Mouse (Mus musculus) spleen, adult 2 months (tissue): Measurements from ENCODE around the gene Gm11559. TPM values are rescaled to one million over a fixed set of nuclear protein-coding genes. Genes with fewer than 3 reads are reported as not detected.
"Not testable (repeated sequence)": the region's sequence is repeated elsewhere in the genome, so short reads cannot be mapped to it uniquely, and the experiment has no call there.

Experiments
- DNase-seq, 2 experiments: peaks; one replicate each; pipeline versions ENCODE4 v3.0.0 to v3.0.0-alpha.2; 2012 to 2021; ENCODE audit warnings: low spot score in 2 of 2, low read depth in 1 of 2
- H3K27ac ChIP-seq: fragments of 200-500 bp; 2 replicates; pipeline ENCODE4 v1.5.1; 2012; ENCODE audit warnings: low read length, inconsistent platforms; ENCODE audit not compliant: insufficient read depth
- H3K27me3 ChIP-seq: fragments of 200-500 bp; 2 replicates; pipeline ENCODE4 v1.6.1; 2012; ENCODE audit warnings: mild to moderate bottlenecking, moderate library complexity, low read length, inconsistent platforms; ENCODE audit not compliant: control insufficient read depth, insufficient read depth
- H3K36me3 ChIP-seq: fragments of 200-500 bp; 2 replicates; pipeline ENCODE4 v1.6.1; 2012; ENCODE audit warnings: mild to moderate bottlenecking, low read length, inconsistent platforms; ENCODE audit not compliant: control insufficient read depth, insufficient read depth
- H3K4me1 ChIP-seq: fragments of 200-500 bp; 2 replicates; pipeline ENCODE4 v1.6.1; 2011; ENCODE audit warnings: inconsistent platforms; ENCODE audit not compliant: control insufficient read depth, insufficient read depth, insufficient read length
- H3K4me3 ChIP-seq: fragments of 200-500 bp; 2 replicates; pipeline ENCODE4 v1.5.1; 2011; ENCODE audit warnings: mild to moderate bottlenecking, inconsistent platforms; ENCODE audit not compliant: insufficient read depth, insufficient read length; ENCODE audit errors: extremely low read depth
- CTCF ChIP-seq: fragments of 200-500 bp; IDR thresholded peaks from 2 replicates; pipeline ENCODE4 v1.5.1; 2011; ENCODE audit warnings: mild to moderate bottlenecking, inconsistent platforms; ENCODE audit not compliant: insufficient read depth, insufficient read length, insufficient replicate concordance; ENCODE audit errors: extremely low read depth
- POLR2A ChIP-seq: fragments of 200-500 bp; IDR thresholded peaks from 2 replicates; pipeline ENCODE4 v1.6.1; 2011; ENCODE audit warnings: low read depth, low read length, inconsistent platforms
- WGBS: fragments of 180-500 bp; shearing (Covaris S2); methylation state at CpG from one replicate; pipeline ENCODE4 v1.1.7; 2018; 5-methylcytosine and 5-hydroxymethylcytosine counted together
- polyA plus RNA-seq: library from polyadenylated mRNA; depleted of rRNA; stranded (reverse); fragments of >200 nt; gene quantifications from 2 replicates; pipeline ENCODE4 v1.2.3, GENCODE M21; 2012; rRNA removed

The Gm11559 gene
- polyA plus RNA-seq = not detected in 2 replicates

GRCm38 (mm10) chr11:99864176-99864575 is at the start of gene Gm11559:
TSS of gene Gm11559 (plus strand) at chr11:99864476.
- 50% methylated on average over 1 of the region's 1 CpGs for WGBS
- not testable (repeated sequence) for H3K27ac ChIP-seq, H3K36me3 ChIP-seq, DNase-seq, H3K4me1 ChIP-seq, H3K27me3 ChIP-seq, H3K4me3 ChIP-seq

- not testable (repeated sequence) for H3K27me3 ChIP-seq, H3K4me1 ChIP-seq, H3K4me3 ChIP-seq, H3K36me3 ChIP-seq, DNase-seq, H3K27ac ChIP-seq
- WGBS = 74% methylated on average over 2 of the region's 2 CpGs
Measured at GRCm38 (mm10) chr11:99815566-99815965, 48.7 kb upstream of the Gm11559 start, which contains the start of gene Gm11564. TSS of gene Gm11564 (minus strand) at chr11:99815666.

- WGBS = 76% methylated on average over 1 of the region's 1 CpGs
- no peaks in the 10 kb centered on the region for H3K27me3 ChIP-seq
- DNase-seq = no peak
- no peaks in the 10 kb centered on the region for H3K36me3 ChIP-seq
- no peaks in the 10 kb centered on the region for H3K4me1 ChIP-seq
- TF ChIP-seq CTCF = no peak
- H3K27ac ChIP-seq = no peak within 1 kb of the TSS
- no peak within 1 kb of the TSS for H3K4me3 ChIP-seq
Measured at GRCm38 (mm10) chr11:99837966-99838365, 26.3 kb upstream of the Gm11559 start, which contains the start of gene 2300003K06Rik. TSS of gene 2300003K06Rik (minus strand) at chr11:99838066.

GRCm38 (mm10) chr11:99842185-99842584 is 22.1 kb upstream of the Gm11559 start:
- no peak overlapping the region for H3K4me3 ChIP-seq
- DNase-seq = no peak
- H3K4me1 ChIP-seq = no peaks in the 10 kb centered on the region
- H3K27me3 ChIP-seq = no peaks in the 10 kb centered on the region
- no peak for TF ChIP-seq POLR2A
- no peak for TF ChIP-seq CTCF
- WGBS = 78% methylated on average over 1 of the region's 1 CpGs
- no peaks in the 10 kb centered on the region for H3K36me3 ChIP-seq
- H3K27ac ChIP-seq = no peak overlapping the region

- TF ChIP-seq CTCF (no peak), POLR2A (no peak)
- WGBS = 92% methylated on average over 2 of the region's 2 CpGs
- DNase-seq = no peak
- Histone ChIP-seq H3K27me3 (no peaks in the 10 kb centered on the region), H3K27ac (no peak overlapping the region), H3K4me1 (no peaks in the 10 kb centered on the region), H3K36me3 (no peaks in the 10 kb centered on the region), H3K4me3 (no peak overlapping the region)
Measured at GRCm38 (mm10) chr11:99846746-99847145, 17.5 kb upstream of the Gm11559 start.

- DNase-seq = no peak
Measured at GRCm38 (mm10) chr11:99851508-99851907, 12.8 kb upstream of the Gm11559 start, which contains the start of gene Krtap4-16. TSS of gene Krtap4-16 (minus strand) at chr11:99851608.

GRCm38 (mm10) chr11:99854121-99854520 is 10.2 kb upstream of the Gm11559 start:
- Histone ChIP-seq H3K27me3 (no peaks in the 10 kb centered on the region), H3K36me3 (no peaks in the 10 kb centered on the region), H3K4me3 (no peak overlapping the region), H3K4me1 (no peaks in the 10 kb centered on the region), H3K27ac (no peak overlapping the region)
- TF ChIP-seq POLR2A = no peak
- TF ChIP-seq CTCF = no peak
- no peak for DNase-seq
- 67% methylated on average over 3 of the region's 3 CpGs for WGBS

More at GRCm38 (mm10) chr11:99851508-99851907, 12.8 kb upstream of the Gm11559 start, which contains the start of gene Krtap4-16:
- no peak within 1 kb of the TSS for H3K27ac ChIP-seq
- TF ChIP-seq POLR2A (no peak), CTCF (no peak)
- H3K4me1 ChIP-seq = no peaks in the 10 kb centered on the region
- no peak within 1 kb of the TSS for H3K4me3 ChIP-seq
- no peaks in the 10 kb centered on the region for H3K36me3 ChIP-seq
- no peaks in the 10 kb centered on the region for H3K27me3 ChIP-seq

GRCm38 (mm10) chr11:99857617-99858016 is 6.7 kb upstream of the Gm11559 start, which contains the start of gene Gm11568:
TSS of gene Gm11568 (plus strand) at chr11:99857917.
- TF ChIP-seq POLR2A (no peak), CTCF (no peak)
- H3K27me3 ChIP-seq = no peaks in the 10 kb centered on the region
- H3K27ac ChIP-seq = no peak within 1 kb of the TSS
- WGBS = 75% methylated on average over 2 of the region's 2 CpGs
- no peak for DNase-seq
- H3K4me1 ChIP-seq = no peaks in the 10 kb centered on the region
- no peak within 1 kb of the TSS for H3K4me3 ChIP-seq
- H3K36me3 ChIP-seq = no peaks in the 10 kb centered on the region
